Mouse (Mus musculus) erythroblast, adult 5-6 weeks (primary cell): ENCODE results near the gene Atg10. TPM values are rescaled to one million over a fixed set of nuclear protein-coding genes. Genes with fewer than 3 reads are reported as not detected.

ENCODE experiments used
- ATAC-seq: replicated peaks from 2 replicates; pipeline ENCODE4 v1.8.0; 2016; ENCODE audit warnings: moderate number of reproducible peaks, mild to moderate bottlenecking, moderate TSS enrichment, inconsistent platforms; ENCODE audit not compliant: poor library complexity, low FRiP score, severe bottlenecking
- total RNA-seq, 2 experiments: library from RNA; stranded (forward) in 1 of 2; stranded (reverse) in 1 of 2; fragments of 150-400 nt in 1 of 2; fragments of 200-764, 138-1000 nt in 1 of 2; gene quantifications; 2 replicates each; pipeline versions ENCODE4 v1.2.3 to v1.2.4; 2015 to 2017; ENCODE audit warnings: low replicate concordance in 2 of 2

The Atg10 gene
- total RNA-seq, 2 experiments from 2014 or later: 0.38 to 1.5 TPM

DNA sequence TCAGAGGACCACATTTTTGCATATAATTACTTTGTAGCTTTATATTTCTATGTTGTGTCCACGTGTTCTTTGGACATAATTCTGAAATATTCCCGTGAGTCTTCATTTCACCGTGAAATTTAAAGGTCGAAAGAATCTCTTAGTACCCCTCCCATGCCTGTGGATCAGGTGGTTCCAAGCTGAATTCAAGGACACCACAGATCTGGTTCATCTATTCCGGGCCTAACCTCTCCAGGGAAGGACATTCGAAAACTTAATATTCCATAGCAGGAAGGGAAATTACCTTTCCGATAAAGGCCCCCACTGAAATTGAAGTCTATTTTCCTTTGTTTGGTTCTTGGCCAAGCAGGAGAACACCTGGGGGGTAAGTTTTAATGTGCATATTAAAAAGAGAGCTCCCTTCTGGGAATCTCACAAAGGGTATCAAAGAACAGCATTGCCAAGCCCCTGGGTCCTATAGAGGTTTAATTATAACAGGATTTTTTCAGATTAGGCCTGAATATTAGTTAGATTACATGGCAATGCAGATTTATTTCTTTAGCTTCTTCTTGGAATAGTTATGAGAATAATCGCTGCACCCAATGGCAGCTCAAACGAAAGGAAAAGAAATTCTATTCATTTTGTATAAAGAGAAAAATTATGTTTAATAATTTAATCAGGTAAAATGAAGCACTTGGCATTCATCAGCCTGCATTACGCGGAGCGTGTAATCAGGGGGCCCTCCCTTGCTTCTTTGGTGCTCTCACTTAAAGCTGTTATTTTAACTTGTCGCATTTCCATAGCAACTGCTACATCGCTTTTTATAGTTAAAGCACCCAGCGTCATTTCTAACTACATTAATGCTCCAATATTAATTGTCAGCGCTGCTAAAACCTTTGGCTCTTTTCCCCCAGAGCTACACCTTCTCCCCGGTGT lies 310.8 kb downstream of the Atg10 start:
- no peak for ATAC-seq

DNA sequence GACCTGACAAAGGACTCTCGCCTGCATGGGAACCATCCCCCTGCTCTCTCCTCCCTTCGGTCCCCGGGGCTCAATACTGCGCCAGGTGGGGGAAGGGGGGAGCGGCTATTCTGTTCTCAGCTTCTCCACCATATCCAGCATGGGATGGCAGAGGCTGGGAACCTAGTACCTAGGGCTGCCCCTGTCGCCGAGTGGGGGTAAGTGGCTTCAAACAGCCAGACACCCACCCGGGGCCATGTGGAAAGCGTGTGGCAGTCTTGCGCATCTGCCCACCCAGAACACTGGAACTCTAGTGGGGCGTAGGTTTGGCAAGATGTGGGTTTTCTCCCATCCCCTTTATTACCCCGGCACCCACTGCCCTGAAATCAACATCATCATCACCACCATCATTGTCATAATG lies 316.4 kb downstream of the Atg10 start:
- ATAC-seq: no peak

DNA sequence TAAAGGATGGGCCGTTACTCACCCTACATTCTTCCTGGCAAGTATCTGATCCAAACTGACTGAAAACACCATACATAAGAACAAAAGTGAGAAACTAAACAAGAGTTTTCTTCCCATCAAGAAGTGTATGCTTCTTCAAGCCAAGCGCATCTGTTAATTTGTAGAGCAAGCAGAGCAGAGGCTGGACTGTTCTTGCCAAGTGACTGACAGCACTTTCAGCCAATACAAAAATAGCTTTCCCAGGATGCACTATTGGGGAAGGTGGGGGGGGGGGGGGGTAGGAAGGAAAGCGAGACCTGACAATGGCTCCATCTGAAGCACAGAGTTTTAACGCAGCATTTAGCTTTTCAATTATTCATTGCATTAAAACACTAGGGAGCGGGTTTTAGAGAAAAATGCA lies 318.6 kb downstream of the Atg10 start, which contains the start of gene Atp6ap1l:
Atp6ap1l (minus strand) TSS at position 180 of the 400 bp plus-strand sequence.
- ATAC-seq: no peak

DNA sequence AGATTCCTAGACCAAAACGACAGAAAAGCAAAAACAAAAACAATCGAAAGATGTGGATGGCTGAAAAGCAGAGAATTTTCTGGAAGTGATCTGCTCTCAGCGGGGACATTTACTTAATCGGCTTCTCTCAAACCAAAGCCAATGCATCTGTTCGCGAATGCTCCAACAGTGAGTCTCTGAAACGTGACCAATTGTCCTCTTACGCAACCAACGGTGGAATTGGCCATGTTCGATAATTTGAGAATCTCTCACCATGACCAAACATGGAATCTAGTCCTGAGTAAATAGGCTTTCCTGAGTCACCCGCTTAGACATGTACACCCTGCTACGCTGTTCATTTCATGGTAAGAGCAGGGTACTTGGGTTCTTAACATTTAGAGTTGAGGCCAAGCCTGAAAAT lies 326.9 kb downstream of the Atg10 start:
- ATAC-seq: no peak

DNA sequence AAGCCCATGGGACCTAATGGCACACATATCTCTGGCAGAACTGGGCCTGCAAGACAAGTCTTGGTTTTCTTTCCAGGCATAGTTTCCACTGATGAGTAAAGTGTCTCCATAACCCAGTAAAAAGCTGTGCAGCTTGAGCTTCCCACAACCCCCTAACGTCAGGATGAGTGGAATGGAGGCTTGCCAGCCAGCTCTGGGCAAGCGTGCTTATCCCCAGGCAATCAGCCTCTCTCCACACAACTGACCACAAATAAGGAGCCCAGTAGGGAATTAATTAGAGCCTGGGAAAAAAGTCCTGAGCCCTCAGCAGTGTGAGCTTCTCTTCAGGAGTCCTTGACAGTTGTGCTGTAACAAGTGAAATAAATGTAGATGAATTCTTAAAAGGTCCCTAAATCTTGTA lies 327.7 kb downstream of the Atg10 start:
- ATAC-seq: no peak

DNA sequence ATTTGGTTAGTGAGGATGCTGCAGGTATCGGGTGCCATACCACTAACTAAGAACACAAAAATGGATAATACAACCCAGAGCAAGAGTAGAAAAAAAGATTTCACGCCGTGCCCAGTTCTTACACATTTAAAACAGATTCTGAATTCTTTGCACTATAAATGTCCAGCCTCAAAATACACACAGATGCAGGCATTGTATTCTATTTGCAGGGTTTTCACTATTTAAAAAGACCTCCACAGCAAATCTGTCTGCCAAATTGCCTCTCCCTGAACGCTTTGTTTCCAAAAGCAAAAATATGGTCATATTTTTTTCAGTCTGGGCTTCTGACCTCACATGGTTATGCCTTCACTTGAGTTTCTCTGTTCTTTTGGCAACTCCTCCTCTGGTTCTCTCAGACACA lies 328.9 kb downstream of the Atg10 start:
- no peak for ATAC-seq

DNA sequence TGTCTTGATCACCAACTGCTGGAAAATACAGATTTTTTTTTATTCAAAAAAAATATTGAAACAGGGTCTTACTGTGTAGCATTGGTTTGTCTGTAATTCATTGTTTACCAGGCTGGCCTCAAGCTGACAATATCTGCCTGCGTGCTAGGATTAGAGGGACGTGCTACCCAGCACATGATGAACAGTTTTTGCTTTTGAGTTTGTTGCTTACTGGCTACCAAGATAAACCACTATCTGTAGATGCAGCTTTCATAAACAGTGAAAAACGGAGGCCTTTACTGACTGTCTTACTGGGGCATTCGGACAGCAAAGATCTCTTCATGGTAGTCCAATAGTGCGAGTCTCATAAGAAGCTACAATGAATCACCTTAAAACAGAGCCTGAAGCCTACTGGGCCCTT lies 333.7 kb downstream of the Atg10 start:
- ATAC-seq: peak; percentile 53; the same call in 1 of the 2 replicates

DNA sequence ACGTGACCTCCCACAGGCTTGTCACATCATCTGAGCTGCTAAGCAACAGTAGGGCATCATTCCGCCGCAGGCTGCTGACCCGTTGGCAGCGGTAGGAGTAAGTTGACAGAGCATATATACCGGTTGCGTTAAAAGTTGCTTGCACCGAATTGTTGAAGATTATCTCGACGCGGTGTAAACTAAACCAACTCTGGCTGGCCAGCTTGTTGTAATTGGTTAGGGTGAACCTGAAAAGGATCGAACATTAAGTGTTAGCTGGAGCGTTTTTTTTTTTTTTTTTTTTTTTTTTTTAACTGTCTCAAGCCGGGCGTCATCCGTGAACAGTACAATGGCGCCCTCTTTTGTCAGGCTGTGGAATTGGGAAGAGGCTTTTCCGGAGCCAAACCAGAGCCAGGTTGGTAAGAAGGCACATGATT lies 337.2 kb downstream of the Atg10 start:
- ATAC-seq: peak; percentile 84

DNA sequence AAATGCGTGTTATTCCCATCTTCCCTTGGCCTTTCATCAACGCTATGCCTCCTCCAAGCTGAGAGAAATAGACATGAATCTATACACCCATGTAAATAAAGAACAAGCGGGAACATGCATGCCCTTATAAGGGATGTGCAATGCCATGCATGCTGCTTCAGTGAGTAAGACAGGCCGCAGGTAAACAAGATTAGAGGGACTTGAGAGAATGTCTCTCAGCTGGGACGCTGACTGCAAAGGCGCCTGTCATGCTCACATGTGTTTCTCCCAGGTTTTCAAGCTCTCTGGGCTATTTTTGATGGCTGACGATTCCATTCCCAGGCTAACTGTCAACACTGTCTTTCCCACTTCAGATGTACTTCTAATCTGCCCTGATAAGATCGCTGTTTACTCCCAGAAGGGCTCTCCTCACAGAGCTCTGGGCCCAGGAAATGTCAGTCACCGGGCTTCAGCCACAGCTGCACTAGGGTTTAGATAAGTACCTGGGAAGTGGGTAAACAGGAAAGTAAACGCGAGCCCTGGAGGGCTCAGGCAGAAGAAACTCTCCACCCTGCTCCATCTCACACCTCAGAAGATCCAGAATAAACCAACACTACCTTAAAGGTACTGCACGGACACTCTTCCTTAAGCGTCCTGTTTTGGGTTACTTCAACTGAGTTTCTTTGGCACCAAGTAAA lies 337.8 kb downstream of the Atg10 start:
- ATAC-seq: peak; percentile 45; the same call in 1 of the 2 replicates

Other genes with a start within 250 kb of the Atg10 start
- 13.8 and 16.1 TPM in 2 replicates for gene Ssbp2, start 236.3 kb upstream of the Atg10 start, total RNA-seq (2015; ENCODE audit: low replicate concordance)
- gene Ssbp2, start 236.3 kb upstream of the Atg10 start, total RNA-seq (2017; ENCODE audit: low replicate concordance): 21.4 and 34.3 TPM in 2 replicates